Mouse (Mus musculus) kidney, embryonic 16.5 days (tissue): ENCODE data around the gene Sorcs3. TPM values are rescaled to one million over a fixed set of nuclear protein-coding genes. Genes with fewer than 3 reads are reported as not detected.

Experiments used
- ATAC-seq: fragments of 200-750 bp; cut with Nextera tagmentation; 2 replicates; pipeline ENCODE4 v1.8.0; 2017; ENCODE audit warnings: moderate TSS enrichment; ENCODE audit not compliant: low FRiP score, low TSS enrichment
- H3K27ac ChIP-seq: fragments of 300-500 bp; sonication (generic); 2 replicates; pipeline ENCODE4 v1.5.1; 2014; ENCODE audit warnings: low read length
- H3K27me3 ChIP-seq: fragments of 300-500 bp; sonication (generic); 2 replicates; pipeline ENCODE4 v1.6.1; 2014; ENCODE audit warnings: low read length, control low read depth, mixed read lengths; ENCODE audit not compliant: insufficient read depth
- H3K36me3 ChIP-seq: fragments of 300-500 bp; sonication (generic); 2 replicates; pipeline ENCODE4 v1.6.1; 2014; ENCODE audit warnings: low read length, control low read depth, mixed read lengths; ENCODE audit not compliant: insufficient read depth
- H3K4me1 ChIP-seq: fragments of 300-500 bp; sonication (generic); 2 replicates; pipeline ENCODE4 v1.6.1; 2014; ENCODE audit warnings: low read length, control low read depth, mixed read lengths; ENCODE audit not compliant: insufficient read depth
- H3K4me2 ChIP-seq: fragments of 300-500 bp; sonication (generic); replicated peaks from 2 replicates; pipeline ENCODE4 v1.6.1; 2014; ENCODE audit warnings: low read depth, low read length
- H3K4me3 ChIP-seq: fragments of 300-500 bp; sonication (generic); 2 replicates; pipeline ENCODE4 v1.5.1; 2014; ENCODE audit warnings: mild to moderate bottlenecking, low read length
- H3K9ac ChIP-seq: fragments of 300-500 bp; sonication (generic); replicated peaks from 2 replicates; pipeline ENCODE4 v1.6.1; 2014; ENCODE audit warnings: low read length
- H3K9me3 ChIP-seq: fragments of 300-500 bp; sonication (generic); 2 replicates; pipeline ENCODE4 v1.6.1; 2016; ENCODE audit warnings: low read length, control low read depth
- WGBS: fragments of 180-500 bp; shearing (Covaris S2); extraction: QIAGEN DNeasy Blood & Tissue Kit; methylation state at CpG from one replicate; pipeline ENCODE4 v1.1.7; 2014; 5-methylcytosine and 5-hydroxymethylcytosine counted together
- polyA plus RNA-seq: library from polyadenylated mRNA; unstranded; fragments of >200 nt; fragmentation: Nextera tagmentation; extraction: Ambion mirVana; gene quantifications from 2 replicates; pipeline ENCODE4 v1.2.1, GENCODE M21; 2015

Sorcs3 gene
- polyA plus RNA-seq, 1 experiment from 2014 or later: 1.8 TPM

DNA sequence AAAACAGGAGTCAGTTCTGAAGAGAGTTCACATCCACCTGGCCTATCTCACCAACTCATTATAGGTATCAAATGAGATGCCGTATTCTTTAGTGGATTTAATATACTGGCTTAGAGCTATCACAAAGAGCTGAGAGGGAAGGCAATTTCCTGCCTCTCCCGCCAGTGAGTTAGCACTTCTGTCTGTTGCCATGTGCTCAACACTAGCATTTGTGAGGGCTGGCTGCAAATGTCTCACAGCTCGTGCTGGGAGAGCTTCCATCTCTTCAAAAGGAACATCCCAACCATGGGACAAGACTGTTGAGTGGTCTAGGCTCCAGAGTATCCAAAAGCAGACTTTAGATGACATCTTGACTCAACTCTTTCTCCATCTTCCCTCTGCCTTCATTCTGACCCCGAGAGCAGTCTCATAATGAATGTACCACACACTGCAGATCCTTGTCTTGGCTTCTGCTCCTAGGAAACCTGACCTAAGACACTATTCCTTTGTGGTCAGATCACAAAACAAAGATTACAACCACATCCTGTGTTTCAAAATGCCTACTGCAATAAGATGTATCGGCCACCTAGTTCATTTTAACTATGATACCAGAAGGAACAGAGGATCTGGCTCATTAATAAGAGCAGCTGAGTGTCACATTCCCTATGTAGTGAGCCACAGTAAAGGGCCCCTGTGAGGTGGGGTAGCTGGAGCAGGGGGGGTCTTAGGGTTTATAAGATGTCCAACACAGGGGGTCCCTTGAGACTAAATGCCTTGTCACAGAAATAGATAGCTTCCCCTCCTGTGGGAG, 614.9 kb downstream of the Sorcs3 start:
- H3K36me3 ChIP-seq: no peaks in the 10 kb centered on the region
- no peak overlapping the region for H3K4me2 ChIP-seq
- H3K9ac ChIP-seq: no peak overlapping the region
- 27% methylated on average over 5 of the region's 5 CpGs for WGBS
- no peaks in the 10 kb centered on the region for H3K4me1 ChIP-seq
- peak; percentile 95 for ATAC-seq
- H3K9me3 ChIP-seq: no peaks in the 10 kb centered on the region
- no peak overlapping the region for H3K4me3 ChIP-seq
- H3K27me3 ChIP-seq: no peaks in the 10 kb centered on the region
- no peak overlapping the region for H3K27ac ChIP-seq

GRCm38 (mm10) chr19:48821283-48821715, 615.5 kb downstream of the Sorcs3 start:
- Histone ChIP-seq H3K4me2 (no peak overlapping the region), H3K36me3 (no peaks in the 10 kb centered on the region), H3K27ac (no peak overlapping the region), H3K4me3 (no peak overlapping the region), H3K9me3 (peaks cover 2% of the 10 kb centered on the region; the same call in 1 of the 2 replicates), H3K9ac (no peak overlapping the region), H3K27me3 (no peaks in the 10 kb centered on the region), H3K4me1 (no peaks in the 10 kb centered on the region)
- WGBS: 40% methylated on average over 3 of the region's 3 CpGs
- ATAC-seq: peak; percentile 65

GRCm38 (mm10) chr19:48834342-48834741, 628.5 kb downstream of the Sorcs3 start:
- Histone ChIP-seq H3K4me2 (no peak overlapping the region), H3K9me3 (no peaks in the 10 kb centered on the region), H3K27me3 (no peaks in the 10 kb centered on the region), H3K36me3 (no peaks in the 10 kb centered on the region), H3K27ac (no peak overlapping the region), H3K4me3 (no peak overlapping the region), H3K9ac (no peak overlapping the region), H3K4me1 (peaks cover 4% of the 10 kb centered on the region; the same call in 1 of the 2 replicates)
- no peak for ATAC-seq
- 75% methylated on average over 3 of the region's 3 CpGs for WGBS

- WGBS: 40% methylated on average over 4 of the region's 4 CpGs
- Histone ChIP-seq H3K4me2 (no peak overlapping the region), H3K9ac (no peak overlapping the region), H3K4me1 (peaks cover 4% of the 10 kb centered on the region; the same call in 1 of the 2 replicates), H3K36me3 (no peaks in the 10 kb centered on the region), H3K27me3 (no peaks in the 10 kb centered on the region), H3K4me3 (no peak overlapping the region), H3K27ac (no peak overlapping the region), H3K9me3 (no peaks in the 10 kb centered on the region)
- ATAC-seq: peak; percentile 63; the same call in 1 of the 2 replicates
These were observed 633.6 kb downstream of the Sorcs3 start for GRCm38 (mm10) chr19:48839418-48839817.

- Histone ChIP-seq H3K9ac (no peak overlapping the region), H3K27me3 (no peaks in the 10 kb centered on the region), H3K27ac (no peak overlapping the region), H3K4me2 (no peak overlapping the region), H3K4me1 (no peaks in the 10 kb centered on the region), H3K36me3 (no peaks in the 10 kb centered on the region), H3K9me3 (no peaks in the 10 kb centered on the region), H3K4me3 (no peak overlapping the region)
- ATAC-seq: no peak
- WGBS: 43% methylated on average over 3 of the region's 3 CpGs
These were observed 641.9 kb downstream of the Sorcs3 start for GRCm38 (mm10) chr19:48847700-48848099.

GRCm38 (mm10) chr19:48850466-48850865, 644.6 kb downstream of the Sorcs3 start:
- H3K4me3 ChIP-seq: no peak overlapping the region
- H3K27me3 ChIP-seq: no peaks in the 10 kb centered on the region
- no peak overlapping the region for H3K4me2 ChIP-seq
- ATAC-seq: no peak
- WGBS: 70% methylated on average over 1 of the region's 1 CpGs
- no peak overlapping the region for H3K27ac ChIP-seq
- H3K9me3 ChIP-seq: no peaks in the 10 kb centered on the region
- H3K36me3 ChIP-seq: no peaks in the 10 kb centered on the region
- no peaks in the 10 kb centered on the region for H3K4me1 ChIP-seq
- H3K9ac ChIP-seq: no peak overlapping the region
